Mouse (Mus musculus): ENCODE data around the gene E130309D02Rik. TPM values are rescaled to one million over a fixed set of nuclear protein-coding genes. Genes with fewer than 3 reads are reported as not detected.

E130309D02Rik gene
- polyA plus RNA-seq, 2 experiments: 12.7 to 13.7 TPM

GRCm38 (mm10) chr5:143328690-143329495 lies 13.7 kb upstream of the E130309D02Rik start, which contains the start of gene Zdhhc4:
Gene Zdhhc4 (minus strand): TSS chr5:143329256.
- peak within 1 kb of the TSS; percentile 85 for H3K4me2 ChIP-seq (ENCODE audit: low read depth)
- peak; percentile 80 for ATAC-seq (ENCODE audit: insufficient read depth)
- no peaks in the 10 kb centered on the region for H3K9me3 ChIP-seq (ENCODE audit: control insufficient read depth, low read length)
- TF ChIP-seq EP300 (IDR thresholded peaks at IDR 0.05; ENCODE audit: low read depth) (no peak), CTCF (IDR thresholded peaks at IDR 0.05; ENCODE audit: low read depth) (no peak)
- H3K4me3 ChIP-seq (ENCODE audit: insufficient read depth in 1 of 2, low read depth in 2 of 2, low read length in 2 of 2): peak within 1 kb of the TSS; percentile 74 to 83
- H3K9ac ChIP-seq (replicated peaks): peak within 1 kb of the TSS; percentile 82
- H3K36me3 ChIP-seq (replicated peaks; ENCODE audit: control insufficient read depth, insufficient read depth, low read depth): peaks cover 7% of the 10 kb centered on the region
- peaks cover 12 to 13% of the 10 kb centered on the region in 2 experiments for H3K4me1 ChIP-seq (replicated peaks; ENCODE audit: control insufficient read depth in 2 of 2, insufficient read depth in 2 of 2, low read length in 1 of 2)
- no peaks in the 10 kb centered on the region for H3K27me3 ChIP-seq (ENCODE audit: control insufficient read depth, insufficient read depth, low read length)
- peak within 1 kb of the TSS; percentile 2 for H3K27ac ChIP-seq
- peak; percentile 74 to 78 (median 77) for DNase-seq (ENCODE audit: low read depth in 3 of 3, low spot score in 3 of 3)
- under 1% methylated on average over 57 of the region's 57 CpGs for WGBS (ENCODE audit: insufficient replicate concordance)

- DNase-seq (ENCODE audit: low read depth in 3 of 3, low spot score in 3 of 3) (no peak), ATAC-seq (ENCODE audit: insufficient read depth) (no peak)
- TF ChIP-seq CTCF (IDR thresholded peaks at IDR 0.05; ENCODE audit: low read depth) (no peak), EP300 (IDR thresholded peaks at IDR 0.05; ENCODE audit: low read depth) (no peak)
- H3K27me3 ChIP-seq (ENCODE audit: control insufficient read depth, insufficient read depth, low read length): no peaks in the 10 kb centered on the region
- H3K9me3 ChIP-seq (ENCODE audit: control insufficient read depth, low read length): no peaks in the 10 kb centered on the region
- peaks cover 3 to 6% of the 10 kb centered on the region in 2 experiments; a peak in 3 of 4 replicates for H3K4me1 ChIP-seq (replicated peaks; ENCODE audit: control insufficient read depth in 2 of 2, insufficient read depth in 2 of 2, low read length in 1 of 2)
- no peak overlapping the region for H3K27ac ChIP-seq
- no peak overlapping the region for H3K4me2 ChIP-seq (ENCODE audit: low read depth)
- H3K36me3 ChIP-seq (replicated peaks; ENCODE audit: control insufficient read depth, insufficient read depth, low read depth): peaks cover 13% of the 10 kb centered on the region
- no peak overlapping the region for H3K4me3 ChIP-seq (ENCODE audit: insufficient read depth in 1 of 2, low read depth in 2 of 2, low read length in 2 of 2)
- no peak overlapping the region for H3K9ac ChIP-seq (replicated peaks)
- WGBS (ENCODE audit: insufficient replicate concordance): 77% methylated on average over 8 of the region's 8 CpGs
Observed at GRCm38 (mm10) chr5:143317288-143317610, 2.1 kb upstream of the E130309D02Rik start.

- no peak for ATAC-seq (ENCODE audit: insufficient read depth)
- no peaks in the 10 kb centered on the region for H3K9me3 ChIP-seq (ENCODE audit: control insufficient read depth, low read length)
- no peak overlapping the region for H3K4me3 ChIP-seq (ENCODE audit: insufficient read depth in 1 of 2, low read depth in 2 of 2, low read length in 2 of 2)
- no peaks in the 10 kb centered on the region for H3K27me3 ChIP-seq (ENCODE audit: control insufficient read depth, insufficient read depth, low read length)
- no peak overlapping the region for H3K27ac ChIP-seq
- WGBS (ENCODE audit: insufficient replicate concordance): 86% methylated on average over 5 of the region's 5 CpGs
- no peak overlapping the region for H3K9ac ChIP-seq (replicated peaks)
- peaks cover 3 to 6% of the 10 kb centered on the region in 2 experiments; a peak in 3 of 4 replicates for H3K4me1 ChIP-seq (replicated peaks; ENCODE audit: control insufficient read depth in 2 of 2, insufficient read depth in 2 of 2, low read length in 1 of 2)
- no peak for TF ChIP-seq EP300 (IDR thresholded peaks at IDR 0.05; ENCODE audit: low read depth)
- TF ChIP-seq CTCF (IDR thresholded peaks at IDR 0.05; ENCODE audit: low read depth): no peak
- no peak for DNase-seq (ENCODE audit: low read depth in 3 of 3, low spot score in 3 of 3)
- no peak overlapping the region for H3K4me2 ChIP-seq (ENCODE audit: low read depth)
- H3K36me3 ChIP-seq (replicated peaks; ENCODE audit: control insufficient read depth, insufficient read depth, low read depth): peaks cover 12% of the 10 kb centered on the region
Observed at GRCm38 (mm10) chr5:143316605-143317287, 1.6 kb upstream of the E130309D02Rik start.

GRCm38 (mm10) chr5:143315514-143315888 lies 341 bp upstream of the E130309D02Rik start:
- Histone ChIP-seq H3K27ac (no peak overlapping the region), H3K27me3 (ENCODE audit: control insufficient read depth, insufficient read depth, low read length) (no peaks in the 10 kb centered on the region), H3K4me3 (ENCODE audit: insufficient read depth in 1 of 2, low read depth in 2 of 2, low read length in 2 of 2) (peak overlapping the region in 1 of 2 experiments; percentile 75; a peak in 2 of 4 replicates), H3K4me2 (ENCODE audit: low read depth) (peak overlapping the region; percentile 53), H3K4me1 (replicated peaks; ENCODE audit: control insufficient read depth in 2 of 2, insufficient read depth in 2 of 2, low read length in 1 of 2) (peaks cover 3 to 10% of the 10 kb centered on the region in 2 experiments; a peak in 3 of 4 replicates), H3K9me3 (ENCODE audit: control insufficient read depth, low read length) (no peaks in the 10 kb centered on the region), H3K9ac (replicated peaks) (no peak overlapping the region), H3K36me3 (replicated peaks; ENCODE audit: control insufficient read depth, insufficient read depth, low read depth) (peaks cover 14% of the 10 kb centered on the region)
- DNase-seq (ENCODE audit: low read depth in 3 of 3, low spot score in 3 of 3): no peak
- no peak for TF ChIP-seq CTCF (IDR thresholded peaks at IDR 0.05; ENCODE audit: low read depth)
- TF ChIP-seq EP300 (IDR thresholded peaks at IDR 0.05; ENCODE audit: low read depth): no peak
- WGBS (ENCODE audit: insufficient replicate concordance): 18% methylated on average over 8 of the region's 8 CpGs
- ATAC-seq (ENCODE audit: insufficient read depth): peak; percentile 4; the same call in 1 of the 2 replicates

All from liver, embryonic 14.5 days (tissue).